Mouse (Mus musculus) hindbrain, postnatal 0 days (tissue): ENCODE results near the gene Fut7. TPM values are rescaled to one million over a fixed set of nuclear protein-coding genes. Genes with fewer than 3 reads are reported as not detected.

Experiments
- ATAC-seq: fragments of 200-750 bp; cut with Nextera tagmentation; 2 replicates; pipeline ENCODE4 v1.8.0; 2017; ENCODE audit warnings: mild to moderate bottlenecking, moderate TSS enrichment, moderate library complexity
- DNase-seq: peaks from one replicate; pipeline ENCODE4 v3.0.0-alpha.2; 2015; ENCODE audit warnings: low spot score
- H3K27ac ChIP-seq: fragments of 300-500 bp; sonication (generic); 2 replicates; pipeline ENCODE4 v1.5.1; 2014; ENCODE audit warnings: mild to moderate bottlenecking
- H3K27me3 ChIP-seq: fragments of 300-500 bp; sonication (generic); 2 replicates; pipeline ENCODE4 v1.6.1; 2014; ENCODE audit warnings: low read length, mixed read lengths; ENCODE audit not compliant: insufficient read depth
- H3K36me3 ChIP-seq: fragments of 300-500 bp; sonication (generic); 2 replicates; pipeline ENCODE4 v1.6.1; 2014; ENCODE audit warnings: low read length, mixed read lengths; ENCODE audit not compliant: insufficient read depth
- H3K4me1 ChIP-seq: fragments of 300-500 bp; sonication (generic); 2 replicates; pipeline ENCODE4 v1.6.1; 2014; ENCODE audit warnings: antibody characterized with exemption, low read length, mixed read lengths; ENCODE audit not compliant: insufficient read depth
- H3K4me2 ChIP-seq: fragments of 300-500 bp; sonication (generic); 2 replicates; pipeline ENCODE4 v1.6.1; 2014; ENCODE audit warnings: low read depth, mild to moderate bottlenecking, low read length, moderate library complexity, mixed read lengths
- H3K4me3 ChIP-seq: fragments of 300-500 bp; sonication (generic); 2 replicates; pipeline ENCODE4 v1.5.1; 2014; ENCODE audit warnings: low read length
- H3K9ac ChIP-seq: fragments of 300-500 bp; sonication (generic); replicated peaks from 2 replicates; pipeline ENCODE4 v1.6.1; 2014; ENCODE audit warnings: mild to moderate bottlenecking, low read length, moderate library complexity, mixed read lengths
- H3K9me3 ChIP-seq: fragments of 300-500 bp; sonication (generic); 2 replicates; pipeline ENCODE4 v1.6.1; 2016; ENCODE audit warnings: low read length, mixed read lengths
- CTCF ChIP-seq: IDR thresholded peaks from 2 replicates; pipeline ENCODE4 v1.5.1; 2016; ENCODE audit warnings: antibody characterized with exemption, control low read depth, low read depth
- WGBS: fragments of 180-500 bp; shearing (Covaris S2); extraction: QIAGEN DNeasy Blood & Tissue Kit; methylation state at CpG from one replicate; pipeline ENCODE4 v1.1.7; 2014; 5-methylcytosine and 5-hydroxymethylcytosine counted together
- microRNA-seq, 2 experiments: library from miRNA; unstranded; fragments of <30 nt; microRNA quantifications; one replicate each; pipeline ENCODE4; 2016
- polyA plus RNA-seq: library from polyadenylated mRNA; unstranded; fragments of >200 nt; fragmentation: Nextera tagmentation; extraction: Ambion mirVana; gene quantifications from 2 replicates; pipeline ENCODE4 v1.2.1, GENCODE M21; 2015
- total RNA-seq: library from RNA; depleted of rRNA; stranded (reverse); fragments of >200 nt; gene quantifications from 2 replicates; pipeline ENCODE4 v1.2.3, GENCODE M21; 2014; rRNA removed

Fut7 gene
- total and polyA plus RNA-seq, 2 experiments from 2014 or later: 0.18 to 1.0 TPM

GRCm38 (mm10) chr2:25465256-25465655, 42.2 kb downstream of the Fut7 start:
- no peak for DNase-seq
- no peak overlapping the region for H3K9ac ChIP-seq
- no peak overlapping the region for H3K4me2 ChIP-seq
- H3K4me1 ChIP-seq: peaks cover 19% of the 10 kb centered on the region
- H3K9me3 ChIP-seq: no peaks in the 10 kb centered on the region
- 85% methylated on average over 2 of the region's 2 CpGs for WGBS
- no peak for TF ChIP-seq CTCF
- H3K27me3 ChIP-seq: no peaks in the 10 kb centered on the region
- H3K4me3 ChIP-seq: no peak overlapping the region
- no peak for ATAC-seq
- H3K27ac ChIP-seq: peak overlapping the region; percentile 33; the same call in 1 of the 2 replicates
- no peaks in the 10 kb centered on the region for H3K36me3 ChIP-seq

- DNase-seq (peak; percentile 25), ATAC-seq (no peak)
- H3K27ac ChIP-seq: peak overlapping the region; percentile 33; the same call in 1 of the 2 replicates
- H3K4me1 ChIP-seq: peaks cover 19% of the 10 kb centered on the region
- no peaks in the 10 kb centered on the region for H3K27me3 ChIP-seq
- H3K9me3 ChIP-seq: no peaks in the 10 kb centered on the region
- H3K4me2 ChIP-seq: no peak overlapping the region
- H3K9ac ChIP-seq: no peak overlapping the region
- no peak overlapping the region for H3K4me3 ChIP-seq
- no peaks in the 10 kb centered on the region for H3K36me3 ChIP-seq
- no peak for TF ChIP-seq CTCF
- WGBS: 50% methylated on average over 10 of the region's 10 CpGs
These were observed 43.0 kb downstream of the Fut7 start for GRCm38 (mm10) chr2:25465816-25466635.

DNA sequence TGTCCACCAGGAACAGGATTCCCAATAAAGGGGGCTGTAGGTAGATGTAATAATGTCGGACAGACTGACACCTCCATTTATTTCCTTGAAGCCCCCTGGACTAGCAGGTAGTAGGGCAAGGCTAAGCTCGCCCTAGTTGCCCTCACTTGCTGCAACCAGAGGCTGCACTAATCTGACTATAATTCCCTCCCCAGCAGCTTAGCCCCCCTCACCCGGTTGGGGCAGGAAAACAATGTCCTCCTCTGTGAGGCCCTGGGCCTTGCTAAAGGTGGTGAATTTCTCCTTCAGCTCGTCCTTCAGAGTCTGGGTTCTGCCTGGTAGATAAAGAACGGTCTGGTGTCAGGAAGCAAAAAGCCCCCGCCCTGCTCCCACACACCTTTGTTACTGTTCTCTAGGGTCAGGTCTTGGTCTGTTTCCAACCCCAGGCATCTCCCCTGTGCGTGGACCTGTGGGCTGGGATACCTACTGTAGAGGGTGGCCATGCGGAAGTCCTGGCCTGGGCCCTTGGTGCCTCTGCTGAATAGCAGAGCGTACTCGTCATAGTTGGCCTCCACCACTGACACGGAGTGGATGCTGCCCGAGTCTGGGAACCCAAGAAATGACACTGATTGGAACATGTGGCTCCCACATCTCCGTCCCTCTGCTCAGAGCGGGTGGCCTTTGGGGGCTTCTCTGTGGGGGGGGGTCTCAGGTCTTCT, 44.7 kb downstream of the Fut7 start:
- no peaks in the 10 kb centered on the region for H3K27me3 ChIP-seq
- no peak for ATAC-seq
- WGBS: 76% methylated on average over 14 of the region's 14 CpGs
- H3K9me3 ChIP-seq: no peaks in the 10 kb centered on the region
- H3K27ac ChIP-seq: no peak overlapping the region
- no peak overlapping the region for H3K4me2 ChIP-seq
- H3K4me3 ChIP-seq: no peak overlapping the region
- H3K9ac ChIP-seq: no peak overlapping the region
- H3K4me1 ChIP-seq: peaks cover 15% of the 10 kb centered on the region
- no peak for DNase-seq
- H3K36me3 ChIP-seq: no peaks in the 10 kb centered on the region
- no peak for TF ChIP-seq CTCF

DNA sequence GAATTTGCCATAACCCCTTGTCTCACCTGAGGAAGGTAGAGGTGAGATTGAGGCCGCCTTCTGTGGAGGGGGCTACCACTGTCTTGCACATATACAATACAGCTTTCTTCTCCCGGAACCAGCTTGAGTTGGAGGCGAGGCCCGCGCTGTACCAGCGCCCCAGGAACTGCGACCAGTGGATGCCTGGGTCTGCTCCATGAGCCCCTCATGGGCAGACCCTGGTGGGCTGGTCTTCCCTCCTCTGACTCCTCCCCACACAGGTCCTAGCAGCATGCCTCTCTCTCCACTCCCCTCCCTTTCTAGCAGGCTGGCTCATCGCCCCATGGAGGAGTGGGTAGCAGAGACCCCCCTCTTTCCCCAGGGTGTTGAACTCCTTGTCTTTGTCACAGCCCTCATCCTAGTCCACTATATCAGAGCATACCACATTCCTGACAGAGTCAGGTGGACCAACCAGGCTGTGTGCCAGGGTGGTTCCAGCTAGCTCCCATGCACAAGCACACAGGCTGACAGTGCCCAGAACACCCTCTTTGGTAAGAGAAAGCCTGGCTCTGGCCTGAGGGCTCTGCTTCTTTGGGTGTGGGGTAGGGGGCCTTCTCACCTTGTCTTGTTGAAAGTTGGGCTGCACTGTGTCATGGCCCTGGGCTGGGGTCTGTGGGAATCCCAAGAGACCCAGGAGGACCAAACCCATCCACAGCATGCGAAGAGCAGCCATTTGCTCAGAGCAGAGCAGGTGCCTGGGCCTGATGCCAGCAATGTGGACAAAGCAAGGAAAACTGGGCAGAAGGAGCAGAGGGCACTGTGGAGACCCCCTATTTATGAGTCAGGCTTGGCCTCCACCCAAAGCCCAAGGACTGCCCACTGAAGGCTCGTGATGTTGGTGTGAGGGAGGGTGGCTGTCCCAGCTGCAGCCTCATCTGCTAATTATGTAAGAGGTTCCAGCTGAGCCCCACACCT, 46.2 kb downstream of the Fut7 start:
- ATAC-seq (peak; percentile 75), DNase-seq (peak; percentile 86)
- Histone ChIP-seq H3K9me3 (no peaks in the 10 kb centered on the region), H3K27me3 (no peaks in the 10 kb centered on the region), H3K36me3 (no peaks in the 10 kb centered on the region), H3K4me1 (peaks cover 15% of the 10 kb centered on the region), H3K9ac (0 out of 2 replicates have a peak overlapping the region, but pooled peaks have one; percentile 24), H3K4me3 (no peak overlapping the region), H3K4me2 (0 out of 2 replicates have a peak overlapping the region, but pooled peaks have one; percentile 7), H3K27ac (peak overlapping the region; percentile 77)
- TF ChIP-seq CTCF: no peak
- 63% methylated on average over 10 of the region's 10 CpGs for WGBS

DNA sequence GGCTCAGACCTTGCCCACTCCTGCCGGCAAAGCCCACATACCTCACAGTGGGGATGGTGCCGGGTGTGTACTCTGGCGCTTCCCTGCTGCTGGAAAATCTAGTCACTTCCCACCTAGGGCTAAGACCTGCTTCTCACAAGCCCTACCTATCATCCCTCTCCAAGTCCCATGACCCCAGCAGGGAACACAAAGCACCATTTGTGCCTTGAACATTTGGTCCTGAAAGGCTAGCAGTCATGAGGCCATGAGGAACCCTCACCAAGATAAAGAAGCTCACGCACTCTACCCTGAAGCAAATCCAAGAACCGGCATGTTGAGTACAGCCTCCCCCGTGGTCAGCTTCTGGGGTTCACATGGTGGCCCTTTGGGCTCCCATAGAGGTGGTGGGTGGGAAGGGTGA, 46.9 kb downstream of the Fut7 start, which contains the start of gene Ptgds:
TSS of gene Ptgds (minus strand) at position 78 of the 400 bp plus-strand sequence.
- H3K36me3 ChIP-seq: no peaks in the 10 kb centered on the region
- 0 out of 2 replicates have a peak within 1 kb of the TSS, but pooled peaks have one; percentile 24 for H3K9ac ChIP-seq
- H3K27ac ChIP-seq: peak within 1 kb of the TSS; percentile 77
- H3K4me2 ChIP-seq: 0 out of 2 replicates have a peak within 1 kb of the TSS, but pooled peaks have one; percentile 7
- no peaks in the 10 kb centered on the region for H3K27me3 ChIP-seq
- WGBS: 61% methylated on average over 6 of the region's 6 CpGs
- H3K9me3 ChIP-seq: no peaks in the 10 kb centered on the region
- H3K4me1 ChIP-seq: peaks cover 15% of the 10 kb centered on the region
- no peak within 1 kb of the TSS for H3K4me3 ChIP-seq
- DNase-seq: no peak
- ATAC-seq: no peak
- TF ChIP-seq CTCF: no peak

- Histone ChIP-seq H3K4me1 (peaks cover 15% of the 10 kb centered on the region), H3K9ac (no peak overlapping the region), H3K36me3 (no peaks in the 10 kb centered on the region), H3K27ac (no peak overlapping the region), H3K9me3 (no peaks in the 10 kb centered on the region), H3K4me3 (no peak overlapping the region), H3K4me2 (no peak overlapping the region), H3K27me3 (no peaks in the 10 kb centered on the region)
- TF ChIP-seq CTCF: no peak
- DNase-seq (no peak), ATAC-seq (no peak)
- 75% methylated on average over 2 of the region's 2 CpGs for WGBS
These were observed 49.5 kb downstream of the Fut7 start for GRCm38 (mm10) chr2:25472550-25472949.

Small RNA genes lying within 50 kb of the gene (microRNA-seq; reads per million reads assigned to microRNA genes)
- 1.1 to 1.9 reads per million in 2 experiments for gene Mir3087

Other genes starting within 250 kb of the Fut7 start
Only the 30 nearest of the 42 such genes appear.
- gene Rnf224, start 186.5 kb upstream of the Fut7 start, total RNA-seq: not detected in 2 replicates
- not detected in 2 replicates for gene Rnf224, start 186.5 kb upstream of the Fut7 start, polyA plus RNA-seq
- gene Rnf208, start 181.0 kb upstream of the Fut7 start, total RNA-seq: 156 and 170 TPM in 2 replicates
- gene Rnf208, start 181.0 kb upstream of the Fut7 start, polyA plus RNA-seq: 197 and 219 TPM in 2 replicates
- gene Cysrt1, start 180.8 kb upstream of the Fut7 start, total RNA-seq: 0.47 TPM in 1 of 2 replicates, not detected in the other
- gene Cysrt1, start 180.8 kb upstream of the Fut7 start, polyA plus RNA-seq: 0.24 and 0.44 TPM in 2 replicates
- gene AL732309.1, start 176.4 kb upstream of the Fut7 start, total RNA-seq: 8.7 and 9.7 TPM in 2 replicates
- 2.3 and 2.6 TPM in 2 replicates for gene AL732309.1, start 176.4 kb upstream of the Fut7 start, polyA plus RNA-seq
- 56.2 and 57.9 TPM in 2 replicates for gene Tmem203, start 167.8 kb upstream of the Fut7 start, total RNA-seq
- gene Tmem203, start 167.8 kb upstream of the Fut7 start, polyA plus RNA-seq: 26.7 and 29.7 TPM in 2 replicates
- gene Tprn, start 160.6 kb upstream of the Fut7 start, total RNA-seq: 39.1 and 45.6 TPM in 2 replicates
- 30.0 and 31.1 TPM in 2 replicates for gene Tprn, start 160.6 kb upstream of the Fut7 start, polyA plus RNA-seq
- gene Ssna1, start 150.8 kb upstream of the Fut7 start, total RNA-seq: 84.5 and 120 TPM in 2 replicates
- 159 and 165 TPM in 2 replicates for gene Ssna1, start 150.8 kb upstream of the Fut7 start, polyA plus RNA-seq
- gene Anapc2, start 150.8 kb upstream of the Fut7 start, total RNA-seq: 26.1 and 46.7 TPM in 2 replicates
- gene Anapc2, start 150.8 kb upstream of the Fut7 start, polyA plus RNA-seq: 101 and 105 TPM in 2 replicates
- gene Tmem210, start 135.1 kb upstream of the Fut7 start, total RNA-seq: not detected in 2 replicates
- gene Tmem210, start 135.1 kb upstream of the Fut7 start, polyA plus RNA-seq: not detected in 2 replicates
- 1.0 TPM in 1 of 2 replicates, not detected in the other for gene Lrrc26, start 133.4 kb upstream of the Fut7 start, total RNA-seq
- gene Lrrc26, start 133.4 kb upstream of the Fut7 start, polyA plus RNA-seq: 0.20 and 0.44 TPM in 2 replicates
- 146 and 156 TPM in 2 replicates for gene Grin1, start 104.1 kb upstream of the Fut7 start, total RNA-seq
- 69.5 and 75.7 TPM in 2 replicates for gene Grin1, start 104.1 kb upstream of the Fut7 start, polyA plus RNA-seq
- 52.6 and 67.9 TPM in 2 replicates for gene Man1b1, start 90.9 kb upstream of the Fut7 start, total RNA-seq
- 46.7 and 49.7 TPM in 2 replicates for gene Man1b1, start 90.9 kb upstream of the Fut7 start, polyA plus RNA-seq
- 19.0 and 30.0 TPM in 2 replicates for gene Dpp7, start 66.9 kb upstream of the Fut7 start, total RNA-seq
- gene Dpp7, start 66.9 kb upstream of the Fut7 start, polyA plus RNA-seq: 24.7 and 27.8 TPM in 2 replicates
- 5.8 and 7.5 TPM in 2 replicates for gene Uap1l1, start 57.6 kb upstream of the Fut7 start, total RNA-seq
- 15.6 and 18.5 TPM in 2 replicates for gene Uap1l1, start 57.6 kb upstream of the Fut7 start, polyA plus RNA-seq
- gene Sapcd2, start 50.9 kb upstream of the Fut7 start, total RNA-seq: 38.1 and 40.2 TPM in 2 replicates
- gene Sapcd2, start 50.9 kb upstream of the Fut7 start, polyA plus RNA-seq: 20.2 and 22.0 TPM in 2 replicates
- gene Entpd2, start 27.4 kb upstream of the Fut7 start, total RNA-seq: 8.4 and 12.9 TPM in 2 replicates
- 10.8 and 12.3 TPM in 2 replicates for gene Entpd2, start 27.4 kb upstream of the Fut7 start, polyA plus RNA-seq
- 249 and 289 TPM in 2 replicates for gene Npdc1, start 23.9 kb upstream of the Fut7 start, total RNA-seq
- 416 and 422 TPM in 2 replicates for gene Npdc1, start 23.9 kb upstream of the Fut7 start, polyA plus RNA-seq
- gene Abca2, start 5.4 kb downstream of the Fut7 start, total RNA-seq: 84.6 and 94.9 TPM in 2 replicates
- gene Abca2, start 5.4 kb downstream of the Fut7 start, polyA plus RNA-seq: 10.7 and 12.5 TPM in 2 replicates
- gene Clic3, start 33.6 kb downstream of the Fut7 start, total RNA-seq: 0.97 and 3.9 TPM in 2 replicates
- gene Clic3, start 33.6 kb downstream of the Fut7 start, polyA plus RNA-seq: 4.1 and 4.8 TPM in 2 replicates
- 183 and 187 TPM in 2 replicates for gene Paxx, start 37.8 kb downstream of the Fut7 start, total RNA-seq
- gene Paxx, start 37.8 kb downstream of the Fut7 start, polyA plus RNA-seq: 141 and 145 TPM in 2 replicates
- 1,517 and 2,498 TPM in 2 replicates for gene Ptgds, start 46.8 kb downstream of the Fut7 start, total RNA-seq
- gene Ptgds, start 46.8 kb downstream of the Fut7 start, polyA plus RNA-seq: 2,872 and 3,193 TPM in 2 replicates
- not detected in 2 replicates for gene Lcn12, start 70.6 kb downstream of the Fut7 start, total RNA-seq
- not detected in 2 replicates for gene Lcn12, start 70.6 kb downstream of the Fut7 start, polyA plus RNA-seq
- gene Fbxw5, start 77.5 kb downstream of the Fut7 start, total RNA-seq: 140 and 175 TPM in 2 replicates
- 93.4 and 102 TPM in 2 replicates for gene Fbxw5, start 77.5 kb downstream of the Fut7 start, polyA plus RNA-seq
- 0.58 and 0.68 TPM in 2 replicates for gene C8g, start 78.5 kb downstream of the Fut7 start, total RNA-seq
- gene C8g, start 78.5 kb downstream of the Fut7 start, polyA plus RNA-seq: 6.5 and 8.0 TPM in 2 replicates
- 10.0 and 11.4 TPM in 2 replicates for gene Traf2, start 123.7 kb downstream of the Fut7 start, total RNA-seq
- 9.2 and 9.3 TPM in 2 replicates for gene Traf2, start 123.7 kb downstream of the Fut7 start, polyA plus RNA-seq
- 159 and 274 TPM in 2 replicates for gene Edf1, start 134.6 kb downstream of the Fut7 start, total RNA-seq
- gene Edf1, start 134.6 kb downstream of the Fut7 start, polyA plus RNA-seq: 394 and 413 TPM in 2 replicates
- 1.2 and 2.5 TPM in 2 replicates for gene Mamdc4, start 151.6 kb downstream of the Fut7 start, total RNA-seq
- 1.2 and 2.0 TPM in 2 replicates for gene Mamdc4, start 151.6 kb downstream of the Fut7 start, polyA plus RNA-seq
- gene Phpt1, start 152.0 kb downstream of the Fut7 start, total RNA-seq: 35.4 and 48.2 TPM in 2 replicates
- 232 and 242 TPM in 2 replicates for gene Phpt1, start 152.0 kb downstream of the Fut7 start, polyA plus RNA-seq
- 22.4 and 29.1 TPM in 2 replicates for gene Ajm1, start 158.5 kb downstream of the Fut7 start, total RNA-seq
- 18.8 and 19.8 TPM in 2 replicates for gene Ajm1, start 158.5 kb downstream of the Fut7 start, polyA plus RNA-seq
- gene Rabl6, start 185.3 kb downstream of the Fut7 start, total RNA-seq: 71.8 and 74.9 TPM in 2 replicates
- gene Rabl6, start 185.3 kb downstream of the Fut7 start, polyA plus RNA-seq: 53.0 and 62.4 TPM in 2 replicates